Mouse (Mus musculus) common myeloid progenitor, adult 5-6 weeks (primary cell): Measurements from ENCODE around the gene Htra1. TPM values are rescaled to one million over a fixed set of nuclear protein-coding genes. Genes with fewer than 3 reads are reported as not detected.

ENCODE experiments used
- ATAC-seq: replicated peaks from 2 replicates; pipeline ENCODE4 v1.8.0; 2016; ENCODE audit warnings: low read depth, mild to moderate bottlenecking, moderate TSS enrichment, inconsistent platforms; ENCODE audit not compliant: poor library complexity, severe bottlenecking
- total RNA-seq: library from RNA; stranded (forward); fragments of 200-1000, 187-1606 nt; gene quantifications from 2 replicates; pipeline ENCODE4 v1.2.3, GENCODE M21; 2017

The Htra1 gene
- not detected in 2 replicates for total RNA-seq

- ATAC-seq = peak; percentile 67
These were observed at the start of gene Htra1 for GRCm38 (mm10) chr7:130935793-130936471. Gene Htra1 (plus strand): TSS chr7:130936111.

- no peak for ATAC-seq
These were observed 49.7 kb upstream of the Htra1 start for GRCm38 (mm10) chr7:130886246-130886645.

- no peak for ATAC-seq
These were observed 48.0 kb upstream of the Htra1 start for GRCm38 (mm10) chr7:130887946-130888345.

GRCm38 (mm10) chr7:130890871-130891270 lies 45.0 kb upstream of the Htra1 start:
- ATAC-seq = no peak

GRCm38 (mm10) chr7:130892973-130893372 lies 42.9 kb upstream of the Htra1 start:
- ATAC-seq = peak; percentile 71

GRCm38 (mm10) chr7:130894931-130895617 lies 40.8 kb upstream of the Htra1 start:
- no peak for ATAC-seq

- ATAC-seq = no peak
These were observed 40.3 kb upstream of the Htra1 start for GRCm38 (mm10) chr7:130895618-130895945.

- no peak for ATAC-seq
These were observed 39.8 kb upstream of the Htra1 start for GRCm38 (mm10) chr7:130896064-130896463.

- ATAC-seq = no peak
These were observed 38.7 kb upstream of the Htra1 start for GRCm38 (mm10) chr7:130897201-130897600.

- ATAC-seq = no peak
These were observed 37.5 kb upstream of the Htra1 start for GRCm38 (mm10) chr7:130898373-130898772.

GRCm38 (mm10) chr7:130900233-130900848 lies 35.6 kb upstream of the Htra1 start:
- peak; percentile 45 for ATAC-seq

- ATAC-seq = peak; percentile 33; the same call in 1 of the 2 replicates
These were observed 33.0 kb upstream of the Htra1 start for GRCm38 (mm10) chr7:130902929-130903328.

GRCm38 (mm10) chr7:130903505-130904074 lies 32.3 kb upstream of the Htra1 start:
- ATAC-seq = peak; percentile 84

GRCm38 (mm10) chr7:130904571-130905365 lies 31.1 kb upstream of the Htra1 start:
- no peak for ATAC-seq

- no peak for ATAC-seq
These were observed 25.1 kb upstream of the Htra1 start for GRCm38 (mm10) chr7:130910841-130911240.

- peak; percentile 81 for ATAC-seq
These were observed 21.1 kb upstream of the Htra1 start for GRCm38 (mm10) chr7:130914693-130915363.

- ATAC-seq = no peak
These were observed 17.7 kb upstream of the Htra1 start for GRCm38 (mm10) chr7:130918260-130918659.

GRCm38 (mm10) chr7:130922981-130923731 lies 12.8 kb upstream of the Htra1 start:
- ATAC-seq = no peak

GRCm38 (mm10) chr7:130930401-130930800 lies 5.5 kb upstream of the Htra1 start:
- ATAC-seq = no peak
